Mouse (Mus musculus): ENCODE data around the gene B830017H08Rik. TPM values are rescaled to one million over a fixed set of nuclear protein-coding genes. Genes with fewer than 3 reads are reported as not detected.

The B830017H08Rik gene
- total RNA-seq, 2 experiments from 2014 or later: not detected

Other genes with a start within 250 kb of the B830017H08Rik start
- 10.8 and 13.9 TPM in 2 replicates for gene Slc7a4, start 249.9 kb upstream of the B830017H08Rik start, total RNA-seq (2014; fragmentation: Nextera tagmentation)
- gene Slc7a4, start 249.9 kb upstream of the B830017H08Rik start, total RNA-seq (2017): 5.2 and 7.6 TPM in 2 replicates
- gene Smpd4, start 213.8 kb upstream of the B830017H08Rik start, total RNA-seq (2014; fragmentation: Nextera tagmentation): 88.7 and 152 TPM in 2 replicates
- gene Smpd4, start 213.8 kb upstream of the B830017H08Rik start, total RNA-seq (2017): 75.3 and 83.2 TPM in 2 replicates
- gene Ccdc74a, start 186.7 kb upstream of the B830017H08Rik start, total RNA-seq (2014; fragmentation: Nextera tagmentation): 1.3 and 13.1 TPM in 2 replicates
- gene Ccdc74a, start 186.7 kb upstream of the B830017H08Rik start, total RNA-seq (2017): 0.42 and 9.2 TPM in 2 replicates
- 81.6 and 102 TPM in 2 replicates for gene Med15, start 100.2 kb upstream of the B830017H08Rik start, total RNA-seq (2014; fragmentation: Nextera tagmentation)
- gene Med15, start 100.2 kb upstream of the B830017H08Rik start, total RNA-seq (2017): 21.5 and 22.6 TPM in 2 replicates
- gene Klhl22, start 73.5 kb upstream of the B830017H08Rik start, total RNA-seq (2014; fragmentation: Nextera tagmentation): 34.5 and 35.6 TPM in 2 replicates
- 26.6 and 65.5 TPM in 2 replicates for gene Klhl22, start 73.5 kb upstream of the B830017H08Rik start, total RNA-seq (2017)
- not detected in 2 replicates for gene Scarf2, start 35.8 kb upstream of the B830017H08Rik start, total RNA-seq (2014; fragmentation: Nextera tagmentation)
- gene Scarf2, start 35.8 kb upstream of the B830017H08Rik start, total RNA-seq (2017): not detected in 2 replicates
- 3.5 and 6.9 TPM in 2 replicates for gene Car15, start 5.2 kb downstream of the B830017H08Rik start, total RNA-seq (2014; fragmentation: Nextera tagmentation)
- 2.2 and 3.4 TPM in 2 replicates for gene Car15, start 5.2 kb downstream of the B830017H08Rik start, total RNA-seq (2017)
- 2.3 and 2.7 TPM in 2 replicates for gene Gm20518, start 58.5 kb downstream of the B830017H08Rik start, total RNA-seq (2014; fragmentation: Nextera tagmentation)
- 1.2 TPM in 1 of 2 replicates, not detected in the other for gene Gm20518, start 58.5 kb downstream of the B830017H08Rik start, total RNA-seq (2017)
- 0.72 TPM in 1 of 2 replicates, not detected in the other for gene Tssk1, start 61.1 kb downstream of the B830017H08Rik start, total RNA-seq (2014; fragmentation: Nextera tagmentation)
- gene Tssk1, start 61.1 kb downstream of the B830017H08Rik start, total RNA-seq (2017): 0.14 TPM in 1 of 2 replicates, not detected in the other
- gene Dgcr2, start 65.4 kb downstream of the B830017H08Rik start, total RNA-seq (2014; fragmentation: Nextera tagmentation): 32.7 and 36.4 TPM in 2 replicates
- 35.1 and 55.7 TPM in 2 replicates for gene Dgcr2, start 65.4 kb downstream of the B830017H08Rik start, total RNA-seq (2017)
- gene Tssk2, start 65.5 kb downstream of the B830017H08Rik start, total RNA-seq (2014; fragmentation: Nextera tagmentation): not detected in 2 replicates
- gene Tssk2, start 65.5 kb downstream of the B830017H08Rik start, total RNA-seq (2017): 0.47 TPM in 1 of 2 replicates, not detected in the other
- gene Ess2, start 78.2 kb downstream of the B830017H08Rik start, total RNA-seq (2014; fragmentation: Nextera tagmentation): 21.1 and 23.2 TPM in 2 replicates
- gene Ess2, start 78.2 kb downstream of the B830017H08Rik start, total RNA-seq (2017): 16.6 and 21.0 TPM in 2 replicates
- gene Gsc2, start 81.9 kb downstream of the B830017H08Rik start, total RNA-seq (2014; fragmentation: Nextera tagmentation): not detected in 2 replicates
- not detected in 2 replicates for gene Gsc2, start 81.9 kb downstream of the B830017H08Rik start, total RNA-seq (2017)
- gene Slc25a1, start 95.1 kb downstream of the B830017H08Rik start, total RNA-seq (2014; fragmentation: Nextera tagmentation): 76.4 and 85.0 TPM in 2 replicates
- gene Slc25a1, start 95.1 kb downstream of the B830017H08Rik start, total RNA-seq (2017): 58.9 and 102 TPM in 2 replicates
- 4.0 TPM in 1 of 2 replicates, not detected in the other for gene Vpreb2, start 147.3 kb downstream of the B830017H08Rik start, total RNA-seq (2014; fragmentation: Nextera tagmentation)
- 3.3 TPM in 1 of 2 replicates, not detected in the other for gene Vpreb2, start 147.3 kb downstream of the B830017H08Rik start, total RNA-seq (2017)
- 61.2 and 64.6 TPM in 2 replicates for gene Dgcr6, start 219.7 kb downstream of the B830017H08Rik start, total RNA-seq (2014; fragmentation: Nextera tagmentation)
- gene Dgcr6, start 219.7 kb downstream of the B830017H08Rik start, total RNA-seq (2017): 22.7 and 26.0 TPM in 2 replicates